In genomic region chr10:78574250-78575104, GRCm38 (mm10) we compare ENCODE assay signal across 7 mouse cellular contexts. TPM values are rescaled to one million over a fixed set of nuclear protein-coding genes. Genes with fewer than 3 reads are reported as not detected.
DNase-seq lines count a peak whose midpoint lies in the region; ATAC-seq and TF ChIP-seq lines count a peak whose summit lies in the region.

TSS of gene Ilvbl (plus strand) at chr10:78574346.

- peak; percentile 87 for ATAC-seq in embryonic facial prominence, embryonic 12.5 days (ENCODE audit: insufficient number of reproducible peaks, insufficient read depth, low FRiP score, low TSS enrichment)
- peak; percentile 92 for ATAC-seq in limb, embryonic 12.5 days (ENCODE audit: insufficient number of reproducible peaks, insufficient read depth, low FRiP score, low TSS enrichment, low read depth)
- peak; percentile 95 for ATAC-seq in midbrain, embryonic 15.5 days (replicated peaks)

- H3K36me3 ChIP-seq in embryonic facial prominence, embryonic 12.5 days, result peaks cover 26% of the 10 kb centered on the region
- H3K36me3 ChIP-seq in kidney, adult 2 months (ENCODE audit: control insufficient read depth, insufficient read depth, low read length), result no peaks in the 10 kb centered on the region
- peaks cover 26% of the 10 kb centered on the region for H3K36me3 ChIP-seq in limb, embryonic 12.5 days
- H3K36me3 ChIP-seq in midbrain, embryonic 15.5 days (replicated peaks), result 0 out of 2 replicates have a peak, but pooled peaks cover 3% of the 10 kb centered on the region
- H3K36me3 ChIP-seq in spleen, adult 2 months (ENCODE audit: control insufficient read depth, insufficient read depth, low read length), result peaks cover 8% of the 10 kb centered on the region

- peak within 1 kb of the TSS; percentile 73 for H3K4me2 ChIP-seq in embryonic facial prominence, embryonic 12.5 days (replicated peaks)
- peak within 1 kb of the TSS; percentile 68 for H3K4me2 ChIP-seq in limb, embryonic 12.5 days
- peak within 1 kb of the TSS; percentile 63 for H3K4me2 ChIP-seq in midbrain, embryonic 15.5 days

- H3K27me3 ChIP-seq in embryonic facial prominence, embryonic 12.5 days, result no peaks in the 10 kb centered on the region
- H3K27me3 ChIP-seq in kidney, adult 2 months (replicated peaks; ENCODE audit: control insufficient read depth, insufficient read depth, low read length), result no peaks in the 10 kb centered on the region
- H3K27me3 ChIP-seq in limb, embryonic 12.5 days, result no peaks in the 10 kb centered on the region
- no peaks in the 10 kb centered on the region for H3K27me3 ChIP-seq in midbrain, embryonic 15.5 days (replicated peaks)
- H3K27me3 ChIP-seq in spleen, adult 2 months (ENCODE audit: control insufficient read depth, insufficient read depth, low read length), result no peaks in the 10 kb centered on the region

- under 1% methylated on average over 51 of the region's 51 CpGs for WGBS in embryonic facial prominence, embryonic 12.5 days
- WGBS in kidney, adult 2 months, result under 1% methylated on average over 51 of the region's 51 CpGs
- under 1% methylated on average over 51 of the region's 51 CpGs for WGBS in limb, embryonic 12.5 days
- under 1% methylated on average over 51 of the region's 51 CpGs for WGBS in midbrain, embryonic 15.5 days
- under 1% methylated on average over 51 of the region's 51 CpGs for WGBS in spleen, adult 2 months

- H3K9me3 ChIP-seq in embryonic facial prominence, embryonic 12.5 days, result no peaks in the 10 kb centered on the region
- no peaks in the 10 kb centered on the region for H3K9me3 ChIP-seq in limb, embryonic 12.5 days
- no peaks in the 10 kb centered on the region for H3K9me3 ChIP-seq in midbrain, embryonic 15.5 days

- DNase-seq in adrenal gland, postnatal 25 days, result peak; percentile 92
- DNase-seq in heart, adult 18-20 months, result peak; percentile 96 to 98
- peak; percentile 98 for DNase-seq in kidney, adult 2 months
- DNase-seq in spleen, adult 2 months (ENCODE audit: low read depth in 1 of 2, low spot score in 2 of 2), result peak; percentile 93 to 94

- TF ChIP-seq POLR2A in kidney, adult 2 months (IDR thresholded peaks at IDR 0.05; ENCODE audit: low read depth, low read length), result peak; percentile 35
- peak; percentile 8 for TF ChIP-seq POLR2A in spleen, adult 2 months (IDR thresholded peaks at IDR 0.05; ENCODE audit: low read depth, low read length)

- peak within 1 kb of the TSS; percentile 91 for H3K27ac ChIP-seq in embryonic facial prominence, embryonic 12.5 days
- peak within 1 kb of the TSS; percentile 95 for H3K27ac ChIP-seq in kidney, adult 2 months (ENCODE audit: insufficient read depth, low read depth, low read length)
- peak within 1 kb of the TSS; percentile 91 for H3K27ac ChIP-seq in limb, embryonic 12.5 days
- H3K27ac ChIP-seq in midbrain, embryonic 15.5 days, result peak within 1 kb of the TSS; percentile 82
- H3K27ac ChIP-seq in spleen, adult 2 months (ENCODE audit: insufficient read depth, low read length), result peak within 1 kb of the TSS; percentile 96

- no peak for TF ChIP-seq CTCF in kidney, adult 2 months (conservative IDR thresholded peaks at IDR 0.05; ENCODE audit: insufficient read depth, insufficient read length, low read depth, low read length)
- TF ChIP-seq CTCF in spleen, adult 2 months (IDR thresholded peaks at IDR 0.05; ENCODE audit: extremely low read depth, insufficient read depth, insufficient read length, insufficient replicate concordance), result 0 out of 2 replicates have a peak, but pooled peaks have one; percentile 0

- H3K4me3 ChIP-seq in embryonic facial prominence, embryonic 12.5 days, result peak within 1 kb of the TSS; percentile 59
- peak within 1 kb of the TSS; percentile 82 for H3K4me3 ChIP-seq in kidney, adult 2 months (ENCODE audit: insufficient read depth, low read depth, low read length)
- peak within 1 kb of the TSS; percentile 57 for H3K4me3 ChIP-seq in limb, embryonic 12.5 days (replicated peaks)
- H3K4me3 ChIP-seq in midbrain, embryonic 15.5 days, result peak within 1 kb of the TSS; percentile 59
- H3K4me3 ChIP-seq in spleen, adult 2 months (ENCODE audit: extremely low read depth, insufficient read depth, insufficient read length), result peak within 1 kb of the TSS; percentile 85

- peaks cover 7% of the 10 kb centered on the region; the same call in 1 of the 2 replicates for H3K4me1 ChIP-seq in embryonic facial prominence, embryonic 12.5 days
- peaks cover 6% of the 10 kb centered on the region; the same call in 1 of the 2 replicates for H3K4me1 ChIP-seq in kidney, adult 2 months (ENCODE audit: control insufficient read depth, insufficient read depth, low read length)
- peaks cover 19% of the 10 kb centered on the region for H3K4me1 ChIP-seq in limb, embryonic 12.5 days (replicated peaks)
- peaks cover 11% of the 10 kb centered on the region for H3K4me1 ChIP-seq in midbrain, embryonic 15.5 days
- peaks cover 3% of the 10 kb centered on the region; the same call in 1 of the 2 replicates for H3K4me1 ChIP-seq in spleen, adult 2 months (ENCODE audit: control insufficient read depth, insufficient read depth, insufficient read length)

- H3K9ac ChIP-seq in embryonic facial prominence, embryonic 12.5 days, result peak within 1 kb of the TSS; percentile 63
- peak within 1 kb of the TSS; percentile 58 for H3K9ac ChIP-seq in limb, embryonic 12.5 days (replicated peaks)
- H3K9ac ChIP-seq in midbrain, embryonic 15.5 days, result peak within 1 kb of the TSS; percentile 57

RNA-seq across cellular contexts. Expression of gene Ilvbl, which starts in this region (rescaled TPM):
- total RNA-seq in adrenal gland, postnatal 25 days (2021), result 50.5 and 51.8 TPM in 2 replicates
- 52.7 and 54.2 TPM in 2 replicates for polyA plus RNA-seq in embryonic facial prominence, embryonic 12.5 days (2016; fragmentation: Nextera tagmentation; extraction: Ambion mirVana)
- total RNA-seq in heart, adult 18-20 months (2021), result 10 to 100 TPM; 31.6 to 40.5 TPM
- polyA plus RNA-seq in kidney, adult 2 months (2012; rRNA removed), result 53.5 and 60.6 TPM in 2 replicates
- 49.0 and 49.2 TPM in 2 replicates for polyA plus RNA-seq in limb, embryonic 12.5 days (2016; fragmentation: Nextera tagmentation; extraction: Ambion mirVana)
- polyA plus RNA-seq in midbrain, embryonic 15.5 days (2015; fragmentation: Nextera tagmentation; extraction: Ambion mirVana), result 66.3 and 78.9 TPM in 2 replicates
- polyA plus RNA-seq in spleen, adult 2 months (2012; rRNA removed), result 33.5 and 36.8 TPM in 2 replicates

Comparison
In these comparisons a context has a peak if more than half of its experiments do, and no peak if none do; other contexts are left out.
1. Peak in every context shown above with its lines: DNase-seq, ATAC-seq, H3K4me3 ChIP-seq and H3K27ac ChIP-seq.